Mouse (Mus musculus): ENCODE data around the gene Caprin1. TPM values are rescaled to one million over a fixed set of nuclear protein-coding genes. Genes with fewer than 3 reads are reported as not detected.

The Caprin1 gene
- total RNA-seq, 2 experiments from 2014 or later: 308 to 313 TPM

- no peak for DNase-seq (ENCODE audit: low spot score in 2 of 2)
Measured at GRCm38 (mm10) chr2:103742821-103743220, 54.6 kb downstream of the Caprin1 start.

- peak in 1 of 2 experiments; percentile 15 for DNase-seq (ENCODE audit: low spot score in 2 of 2)
Measured at GRCm38 (mm10) chr2:103731423-103731822, 66.0 kb downstream of the Caprin1 start.

- DNase-seq (ENCODE audit: low spot score in 2 of 2): peak; percentile 48 to 74
Measured at GRCm38 (mm10) chr2:103730999-103731398, 66.5 kb downstream of the Caprin1 start.

- no peak for DNase-seq (ENCODE audit: low spot score in 2 of 2)
Measured at GRCm38 (mm10) chr2:103728027-103728540, 69.4 kb downstream of the Caprin1 start.

- no peak for DNase-seq (ENCODE audit: low spot score in 2 of 2)
Measured at GRCm38 (mm10) chr2:103724521-103724920, 72.9 kb downstream of the Caprin1 start.

- DNase-seq (ENCODE audit: low spot score in 2 of 2): no peak
Measured at GRCm38 (mm10) chr2:103719292-103719646, 78.2 kb downstream of the Caprin1 start.

GRCm38 (mm10) chr2:103718594-103719291, 78.7 kb downstream of the Caprin1 start:
- peak; percentile 19 to 80 for DNase-seq (ENCODE audit: low spot score in 2 of 2)

- DNase-seq (ENCODE audit: low spot score in 2 of 2): no peak
Measured at GRCm38 (mm10) chr2:103714412-103714811, 83.0 kb downstream of the Caprin1 start.

- no peak for DNase-seq (ENCODE audit: low spot score in 2 of 2)
Measured at GRCm38 (mm10) chr2:103713831-103714230, 83.6 kb downstream of the Caprin1 start.

Small RNA genes within 50 kb of the gene (microRNA-seq; reads per million reads assigned to microRNA genes)
- gene Gm22757 (0 reads per million in 2 experiments), gene Gm22761 (0 reads per million in 2 experiments)

Other genes with a start within 250 kb of the Caprin1 start
- gene Abtb2, start 231.3 kb downstream of the Caprin1 start, total RNA-seq (2021): 1 to 10 TPM; 7.8 to 8.0 TPM
- gene Nat10, start 36.4 kb downstream of the Caprin1 start, total RNA-seq (2021): 10 to 100 TPM; 30.3 to 33.3 TPM
- 10 to 100 TPM; 19.0 to 19.8 TPM for gene Lmo2, start 160.3 kb upstream of the Caprin1 start, total RNA-seq (2021)
- 10 to 100 TPM; 43.3 to 46.4 TPM for gene Fbxo3, start 230.1 kb upstream of the Caprin1 start, total RNA-seq (2021)
- gene 4931422A03Rik, start 230.7 kb upstream of the Caprin1 start, total RNA-seq (2021): not detected

Measured in layer of hippocampus, adult 18-20 months (tissue).